Mouse (Mus musculus): ENCODE results near the gene Gm20736. TPM values are rescaled to one million over a fixed set of nuclear protein-coding genes. Genes with fewer than 3 reads are reported as not detected.
"Not testable (repeated sequence)": the region's sequence is repeated elsewhere in the genome, so short reads cannot be mapped to it uniquely, and the experiment has no call there.

Gm20736 gene
- polyA plus RNA-seq (2014; fragmentation: Nextera tagmentation; extraction: Ambion mirVana), result not detected in 2 replicates

DNA sequence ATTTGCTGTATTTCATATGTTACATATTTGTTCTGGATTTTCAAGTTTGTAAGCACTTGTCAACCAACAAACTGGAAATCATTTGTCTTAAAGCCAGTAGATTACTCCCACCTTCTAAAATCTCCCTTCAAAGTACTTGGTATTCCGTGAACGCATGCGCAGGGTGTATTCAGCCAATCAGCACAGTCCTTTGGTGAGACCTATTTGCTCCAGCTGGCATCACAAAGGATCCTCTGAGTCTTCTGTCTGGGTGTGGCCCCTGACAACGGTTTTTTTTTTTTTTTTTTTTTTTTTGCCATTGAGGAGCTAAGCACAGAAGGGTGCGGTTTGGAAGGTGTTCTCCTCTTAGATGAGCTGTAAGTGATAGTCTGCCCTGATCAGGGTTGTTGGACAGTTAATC, at the start of gene Gm20736:
Gm20736 (plus strand) TSS at position 301 of the 400 bp plus-strand sequence.
- H3K36me3 ChIP-seq (ENCODE audit: control insufficient read depth, insufficient read depth, low read length); H3K4me2 ChIP-seq (ENCODE audit: low read depth, low read length); H3K4me3 ChIP-seq (ENCODE audit: low read depth, low read length); H3K9ac ChIP-seq (replicated peaks; ENCODE audit: low read depth, low read length); H3K4me1 ChIP-seq (ENCODE audit: control insufficient read depth, insufficient read depth, low read length); H3K27me3 ChIP-seq (ENCODE audit: control insufficient read depth, insufficient read depth, low read length); H3K27ac ChIP-seq (ENCODE audit: low read depth, low read length); H3K9me3 ChIP-seq (ENCODE audit: control insufficient read depth, low read length); ATAC-seq (ENCODE audit: low read depth): not testable (repeated sequence)
- no CpG with 5 or more reads among the region's 5 CpGs for WGBS

Other genes with a start within 250 kb of the Gm20736 start
- gene Gm20924, start 170.2 kb upstream of the Gm20736 start, polyA plus RNA-seq (2014; fragmentation: Nextera tagmentation; extraction: Ambion mirVana), result not detected in 2 replicates

Data from neural tube, embryonic 14.5 days (tissue).